Mouse (Mus musculus) C2C12 (cell line): ENCODE data around the gene Ap2b1. TPM values are rescaled to one million over a fixed set of nuclear protein-coding genes. Genes with fewer than 3 reads are reported as not detected.

Source experiments
- H3K27me3 ChIP-seq: one replicate; pipeline ENCODE4 v1.6.1; 2011; ENCODE audit not compliant: control insufficient read depth, insufficient read depth, insufficient read length
- H3K36me3 ChIP-seq: one replicate; pipeline ENCODE4 v1.6.1; 2011; ENCODE audit not compliant: control insufficient read depth, insufficient read depth
- H3K4me3 ChIP-seq: one replicate; pipeline ENCODE4 v1.5.1; 2011; ENCODE audit warnings: mild to moderate bottlenecking, control low read depth; ENCODE audit not compliant: poor library complexity, insufficient read depth, severe bottlenecking
- H3K79me2 ChIP-seq: one replicate; pipeline ENCODE4 v1.6.1; 2011; ENCODE audit not compliant: control insufficient read depth, insufficient read depth
- H3K79me3 ChIP-seq: one replicate; pipeline ENCODE4 v1.6.1; 2011; ENCODE audit warnings: low read depth, control low read depth
- H3ac ChIP-seq: one replicate; pipeline ENCODE3; 2011; ENCODE audit warnings: low read depth; ENCODE audit not compliant: control insufficient read depth, insufficient read length
- CEBPB ChIP-seq: IDR thresholded peaks from one replicate; pipeline ENCODE4 v1.6.1; 2011; ENCODE audit warnings: low read depth, mild to moderate bottlenecking, control low read depth, moderate library complexity
- CTCF ChIP-seq: IDR thresholded peaks from one replicate; pipeline ENCODE4 v1.5.1; 2011; ENCODE audit not compliant: control insufficient read depth, insufficient read depth, insufficient read length
- FOSL1 ChIP-seq: IDR thresholded peaks from one replicate; pipeline ENCODE4 v1.8.0; 2011; ENCODE audit warnings: mild to moderate bottlenecking, low read length; ENCODE audit not compliant: poor library complexity, insufficient read depth, severe bottlenecking
- MAX ChIP-seq: IDR thresholded peaks from one replicate; pipeline ENCODE4 v1.6.1; 2011; ENCODE audit warnings: mild to moderate bottlenecking, control low read depth
- MYOD1 ChIP-seq: IDR thresholded peaks from one replicate; pipeline ENCODE4 v1.6.1; 2011; ENCODE audit warnings: low read depth; ENCODE audit not compliant: control insufficient read depth, insufficient read length
- MYOG ChIP-seq: IDR thresholded peaks from one replicate; pipeline ENCODE4 v1.6.1; 2011; ENCODE audit not compliant: control insufficient read depth, insufficient read length; ENCODE audit errors: extremely low read depth
- USF1 ChIP-seq: IDR thresholded peaks from one replicate; pipeline ENCODE4 v1.6.1; 2011; ENCODE audit warnings: low read depth, mild to moderate bottlenecking, control low read depth, moderate library complexity
- polyA plus RNA-seq: library from polyadenylated mRNA; unstranded; fragments of >200 nt; fragmentation: generic; extraction: Trizol; gene quantifications from one replicate; pipeline ENCODE4 v1.2.1, GENCODE M21; 2012; ENCODE audit warnings: missing spikeins

Gene Ap2b1
- polyA plus RNA-seq, 1 experiment: 47.9 TPM

DNA sequence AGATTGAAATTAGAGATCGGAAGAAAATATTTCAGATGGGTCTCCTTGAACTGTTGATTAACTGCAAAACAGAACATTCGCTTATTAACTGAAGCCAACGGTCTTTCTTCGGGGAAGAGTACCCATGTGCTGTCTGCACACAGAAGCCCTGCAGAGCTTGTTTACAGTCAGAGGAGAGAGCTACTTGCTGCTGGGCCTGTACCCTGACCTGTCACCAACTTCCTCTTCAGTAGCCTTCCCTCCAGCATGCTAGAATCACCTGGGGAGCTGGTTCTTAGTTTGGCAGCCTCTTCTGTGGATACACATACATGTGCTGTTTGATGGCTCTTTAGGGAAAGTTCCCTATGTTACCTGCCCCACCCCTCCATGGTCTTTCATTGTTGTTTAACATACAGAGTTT is 13.2 kb upstream of the Ap2b1 start:
- Histone ChIP-seq H3K79me3 (no peaks in the 10 kb centered on the region), H3K79me2 (no peaks in the 10 kb centered on the region), H3K4me3 (no peak overlapping the region), H3K36me3 (no peaks in the 10 kb centered on the region), H3ac (no peak overlapping the region), H3K27me3 (peaks cover 34% of the 10 kb centered on the region)
- TF ChIP-seq MYOD1 (no peak), CTCF (no peak), CEBPB (no peak), USF1 (no peak), FOSL1 (no peak), MYOG (no peak), MAX (no peak)

DNA sequence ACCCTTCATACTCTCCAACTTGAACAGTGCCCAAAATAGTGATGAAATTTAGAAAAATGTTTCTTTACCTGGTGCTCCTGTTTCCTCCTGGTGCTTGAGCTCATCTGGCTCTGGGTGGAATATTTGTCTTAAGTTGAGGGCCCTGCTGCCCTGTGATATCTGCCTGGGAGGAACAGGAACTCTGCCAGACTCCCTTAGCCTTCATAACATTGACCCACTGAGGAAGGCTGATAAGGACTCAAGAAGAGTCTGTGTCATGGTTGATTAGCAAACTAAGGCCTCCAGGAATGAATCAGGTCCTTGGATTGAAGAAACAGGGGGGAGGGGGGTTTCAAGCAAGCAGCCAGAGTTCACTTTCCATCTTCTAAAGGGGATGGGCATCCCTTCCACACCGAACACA is 12.3 kb upstream of the Ap2b1 start, which contains the start of gene Slfn14:
Gene Slfn14, minus strand, starts transcription at position 161 of the 400 bp plus-strand sequence.
- Histone ChIP-seq H3K4me3 (no peak within 1 kb of the TSS), H3K79me2 (peaks cover 2% of the 10 kb centered on the region), H3K36me3 (no peaks in the 10 kb centered on the region), H3ac (no peak within 1 kb of the TSS), H3K27me3 (peaks cover 32% of the 10 kb centered on the region), H3K79me3 (no peaks in the 10 kb centered on the region)
- TF ChIP-seq MYOG (no peak), MAX (no peak), CTCF (no peak), FOSL1 (no peak), USF1 (no peak), MYOD1 (no peak), CEBPB (no peak)

DNA sequence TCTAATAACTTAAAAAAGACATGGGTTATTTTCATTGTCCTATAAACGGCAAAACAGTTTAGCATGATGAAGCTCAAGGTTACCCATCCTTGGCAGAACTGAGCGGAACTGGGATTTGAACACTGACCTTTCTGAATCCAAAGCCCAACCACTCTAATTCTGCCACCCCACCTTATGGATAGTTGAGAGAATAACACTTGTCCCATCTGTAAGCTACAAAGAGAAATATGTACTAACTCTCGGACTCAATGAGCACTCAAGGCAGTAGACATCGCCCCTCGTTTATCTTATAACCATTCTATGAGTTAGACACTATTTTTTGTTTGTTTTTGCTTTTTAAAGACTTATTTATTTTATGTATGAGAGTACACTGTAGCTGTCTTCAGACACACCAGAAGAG is 9.8 kb upstream of the Ap2b1 start:
- no peak overlapping the region for H3K4me3 ChIP-seq
- no peak for TF ChIP-seq MYOD1
- no peak for TF ChIP-seq MYOG
- no peak for TF ChIP-seq USF1
- no peak overlapping the region for H3ac ChIP-seq
- peaks cover 24% of the 10 kb centered on the region for H3K79me3 ChIP-seq
- peaks cover 26% of the 10 kb centered on the region for H3K79me2 ChIP-seq
- peaks cover 8% of the 10 kb centered on the region for H3K36me3 ChIP-seq
- peaks cover 15% of the 10 kb centered on the region for H3K27me3 ChIP-seq

DNA sequence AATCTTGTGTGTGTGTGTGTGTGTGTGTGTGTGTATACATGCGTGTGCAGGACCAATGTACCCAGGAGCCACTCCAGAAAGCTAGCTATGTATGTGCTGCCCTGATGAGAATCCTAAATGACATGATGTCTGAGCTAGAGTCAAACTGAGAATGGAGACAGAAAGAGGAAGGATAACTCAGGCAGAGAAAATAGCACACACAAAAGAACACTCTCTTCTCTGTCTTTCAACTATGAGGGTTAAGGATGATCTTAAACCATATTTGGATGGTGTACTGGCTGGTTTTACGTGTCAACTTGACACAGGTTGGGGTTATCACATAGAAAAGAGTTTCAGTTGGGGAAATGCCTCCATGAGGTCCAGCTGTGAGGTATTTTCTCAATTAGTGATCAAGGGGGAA is 9.2 kb upstream of the Ap2b1 start:
- H3K79me2 ChIP-seq: peaks cover 31% of the 10 kb centered on the region
- no peak overlapping the region for H3ac ChIP-seq
- TF ChIP-seq CEBPB: no peak
- H3K4me3 ChIP-seq: no peak overlapping the region
- H3K36me3 ChIP-seq: peaks cover 14% of the 10 kb centered on the region
- H3K27me3 ChIP-seq: peaks cover 14% of the 10 kb centered on the region
- peaks cover 27% of the 10 kb centered on the region for H3K79me3 ChIP-seq

DNA sequence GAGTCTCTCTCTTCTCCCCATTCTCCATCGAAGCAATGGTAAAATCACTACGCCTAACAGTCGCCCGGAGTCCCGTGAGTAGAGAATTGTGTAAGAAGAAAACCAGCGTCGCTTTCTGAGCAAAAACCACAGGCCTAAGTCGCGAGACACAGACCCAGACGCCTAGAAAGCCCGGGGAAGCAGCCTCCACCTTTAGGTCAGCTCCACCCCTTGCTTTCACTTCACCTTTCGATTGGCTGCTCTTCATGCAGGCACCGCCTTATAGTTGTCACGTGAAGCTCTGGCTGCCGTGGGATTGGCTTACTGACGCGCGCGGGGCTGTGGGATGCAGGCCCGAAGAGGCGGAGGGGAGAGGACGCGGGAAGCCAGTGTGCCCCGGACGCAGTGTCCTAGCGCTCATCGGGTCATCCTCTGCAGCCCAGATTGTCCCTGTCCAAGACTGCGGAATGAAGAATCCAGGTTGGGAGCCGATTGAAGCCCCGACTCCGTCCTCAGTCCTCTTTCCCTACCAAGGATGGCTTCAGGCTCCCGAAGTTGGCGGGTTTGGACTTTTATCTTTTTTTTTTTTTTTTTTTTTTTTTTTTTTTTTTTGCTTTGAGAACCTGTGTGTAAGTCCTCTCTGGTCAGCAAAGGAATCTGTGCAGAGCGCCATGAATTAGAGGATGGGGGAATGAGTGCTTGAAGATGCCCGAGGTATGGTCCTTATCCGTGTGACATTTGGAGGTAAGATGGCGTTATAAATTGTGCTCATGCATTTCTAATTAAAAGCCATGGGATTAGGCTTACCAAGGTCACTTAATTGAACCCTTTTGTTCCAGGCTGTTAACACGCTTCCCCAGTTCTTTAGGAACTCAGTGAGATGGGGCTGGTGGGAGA is 7.2 kb upstream of the Ap2b1 start:
- peak overlapping the region; percentile 83 for H3K4me3 ChIP-seq
- no peak for TF ChIP-seq CTCF
- TF ChIP-seq USF1: peak; percentile 98
- peak; percentile 74 for TF ChIP-seq MAX
- peak; percentile 15 for TF ChIP-seq CEBPB
- H3K36me3 ChIP-seq: peaks cover 33% of the 10 kb centered on the region
- H3K79me3 ChIP-seq: peaks cover 27% of the 10 kb centered on the region
- H3K79me2 ChIP-seq: peaks cover 50% of the 10 kb centered on the region
- peaks cover 2% of the 10 kb centered on the region for H3K27me3 ChIP-seq
- H3ac ChIP-seq: peak overlapping the region; percentile 66

DNA sequence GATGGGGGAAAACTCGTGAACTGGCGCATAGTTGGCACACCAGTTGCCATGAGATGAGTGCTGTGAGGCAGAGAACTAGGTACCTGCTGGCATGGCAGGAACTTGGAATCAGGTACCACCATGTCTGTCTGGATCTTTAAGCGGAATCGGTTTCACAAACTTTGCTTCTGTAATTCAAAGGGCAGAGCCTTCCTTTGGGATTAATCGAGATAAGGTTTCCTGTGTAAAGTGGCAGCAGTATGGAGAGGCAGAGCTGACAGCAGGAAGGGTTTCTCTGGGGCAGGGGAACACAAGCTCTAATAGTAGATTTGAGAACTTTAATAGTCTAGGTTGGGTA is 6.6 kb upstream of the Ap2b1 start:
- Histone ChIP-seq H3ac (peak overlapping the region; percentile 66), H3K27me3 (no peaks in the 10 kb centered on the region), H3K79me2 (peaks cover 56% of the 10 kb centered on the region), H3K36me3 (peaks cover 39% of the 10 kb centered on the region), H3K4me3 (peak overlapping the region; percentile 83), H3K79me3 (peaks cover 27% of the 10 kb centered on the region)
- TF ChIP-seq MYOG: no peak
- TF ChIP-seq MAX: no peak
- TF ChIP-seq MYOD1: no peak
- TF ChIP-seq FOSL1: no peak
- TF ChIP-seq CTCF: no peak
- TF ChIP-seq USF1: no peak
- TF ChIP-seq CEBPB: no peak
